Mouse (Mus musculus): ENCODE results near the gene Irs1. TPM values are rescaled to one million over a fixed set of nuclear protein-coding genes. Genes with fewer than 3 reads are reported as not detected.

Irs1 gene
- total RNA-seq, 2 experiments from 2014 or later: 29.7 to 41.2 TPM

DNA sequence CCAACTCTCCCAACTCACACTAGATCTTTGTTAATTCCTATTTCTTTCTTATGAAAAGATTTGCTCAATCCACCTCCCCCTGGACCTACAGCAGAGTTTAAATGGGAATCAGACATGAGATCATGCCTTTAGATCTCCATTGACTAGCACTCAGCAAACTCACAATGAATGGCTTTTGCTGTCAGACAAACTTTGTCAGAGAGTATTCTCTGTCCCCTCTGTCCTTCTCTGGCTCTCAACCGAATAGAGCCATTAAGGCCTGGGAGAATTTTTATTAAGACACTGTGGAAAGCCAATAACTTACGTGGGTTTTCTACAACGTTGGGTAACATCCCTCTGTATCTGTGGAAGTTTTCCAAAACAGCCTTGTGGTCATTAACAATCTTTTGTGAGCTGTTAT lies 31.2 kb downstream of the Irs1 start:
- intact Hi-C loops (cut with DNase I): no loop called here
- DNase-seq: no peak

DNA sequence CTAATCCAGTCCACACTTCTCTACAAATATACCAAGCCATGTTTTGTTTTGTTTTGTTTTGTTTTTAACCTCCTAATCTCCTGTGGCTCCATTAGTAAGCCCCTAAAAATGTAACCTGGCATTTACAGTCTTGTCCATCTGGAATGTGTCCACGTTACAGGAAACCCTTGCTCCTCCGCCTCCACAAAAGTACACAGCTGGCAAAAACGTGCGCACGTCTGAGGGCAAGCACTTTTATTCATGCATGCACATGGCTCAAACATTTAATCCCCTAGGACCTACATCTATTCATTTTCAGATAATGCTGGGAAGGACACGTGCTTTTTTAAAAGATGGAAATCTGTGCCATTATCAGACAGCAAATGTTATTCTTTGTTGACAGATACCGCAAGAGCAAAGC lies 32.9 kb downstream of the Irs1 start:
- intact Hi-C loops (cut with DNase I): no loop called here
- DNase-seq: peak in 1 of 2 experiments; percentile 28

DNA sequence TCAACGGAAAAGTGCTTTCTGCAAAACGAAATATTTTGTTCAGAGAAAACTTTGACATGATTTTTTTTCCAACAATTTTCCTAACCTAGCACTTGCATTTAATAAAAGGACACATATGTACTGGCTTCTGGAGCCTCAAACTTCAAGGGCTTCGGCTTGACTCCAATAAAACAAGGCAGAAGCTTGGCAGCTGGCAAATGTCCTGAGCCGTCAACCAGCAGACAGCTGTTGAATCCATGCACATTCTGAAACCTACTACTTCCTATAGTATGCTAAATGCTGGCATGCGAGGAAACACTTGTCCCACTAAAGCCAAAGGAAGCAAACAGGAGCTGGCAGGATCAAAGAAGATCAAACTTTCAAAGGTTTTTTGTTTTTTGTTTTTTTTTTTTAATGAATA lies 33.8 kb downstream of the Irs1 start:
- intact Hi-C loops (cut with DNase I): no loop called here

DNA sequence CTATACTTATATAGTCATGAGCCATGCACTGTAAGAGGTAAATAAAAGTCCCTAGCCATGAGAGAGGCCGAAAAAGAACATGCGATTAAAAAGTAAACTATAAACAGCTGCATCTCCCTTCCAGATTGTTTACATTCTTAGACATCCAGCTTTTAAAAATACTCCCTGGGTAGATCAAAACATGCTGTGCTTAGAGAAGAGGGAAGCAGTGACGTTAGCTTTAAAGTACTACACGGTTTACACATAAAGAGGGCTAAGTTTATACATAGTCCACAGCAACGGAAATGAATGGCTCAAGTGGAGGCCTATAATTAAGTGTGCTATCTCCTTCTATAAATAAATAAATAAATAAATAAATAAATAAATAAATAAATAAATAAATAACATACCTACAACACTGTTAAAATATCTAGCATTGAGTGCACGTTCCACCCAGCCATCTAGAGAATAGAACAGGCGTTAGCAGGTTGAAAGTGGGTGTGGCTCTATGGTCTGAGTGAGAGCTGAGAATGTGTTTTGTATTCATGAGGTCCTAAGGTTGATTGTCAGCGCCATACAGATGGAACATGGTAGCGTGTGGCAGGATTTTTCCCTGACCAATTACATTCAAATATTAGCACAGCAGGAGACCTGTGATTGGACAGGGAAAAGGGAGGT lies 37.3 kb downstream of the Irs1 start:
- DNase-seq: no peak
- intact Hi-C loops (cut with DNase I): loop anchor here (5.0 kb wide), 1 partner anchor 52 kb away; no protein-coding TSS in a partner anchor

More for the DNA sequence above, 33.8 kb downstream of the Irs1 start:
- DNase-seq: peak; percentile 61 to 69

DNA sequence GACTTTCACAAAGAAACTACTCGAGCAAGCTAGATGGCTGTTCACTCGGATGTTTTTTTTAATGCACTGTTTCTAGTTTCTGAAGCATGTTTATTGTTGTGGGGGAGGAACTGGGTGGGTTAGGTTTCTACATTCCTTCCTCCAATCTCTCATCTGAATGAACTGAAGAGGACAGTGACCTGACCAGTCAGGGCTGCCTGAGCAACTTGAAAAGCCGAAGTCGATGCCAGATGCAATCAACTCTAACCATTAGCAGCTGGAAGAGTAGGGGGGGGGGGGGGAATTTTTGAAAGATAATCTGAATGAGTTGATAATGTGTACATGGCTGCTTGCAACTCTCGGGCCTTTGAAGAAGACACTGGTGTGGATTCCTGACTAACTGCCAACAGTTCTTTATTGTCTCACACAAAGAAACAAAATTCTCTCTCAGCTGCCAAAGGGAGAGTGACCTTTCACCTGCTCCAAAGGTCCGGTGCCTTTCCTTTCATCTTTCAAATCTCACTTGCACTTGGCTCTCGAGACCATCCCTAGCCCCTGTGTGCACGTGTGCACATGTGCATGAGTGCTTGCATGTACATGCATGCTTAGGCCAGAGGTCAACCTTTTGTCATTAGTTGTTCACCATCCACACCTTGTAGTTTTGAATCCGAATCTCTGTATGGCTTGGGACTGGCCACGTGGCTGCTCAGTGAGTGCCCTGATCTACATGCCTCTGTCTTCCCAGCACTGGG lies 43.8 kb downstream of the Irs1 start:
- intact Hi-C loops (cut with DNase I): loop anchor here (5.0 kb wide), 1 partner anchor 35 kb away; no protein-coding TSS in a partner anchor
- no peak for DNase-seq

DNA sequence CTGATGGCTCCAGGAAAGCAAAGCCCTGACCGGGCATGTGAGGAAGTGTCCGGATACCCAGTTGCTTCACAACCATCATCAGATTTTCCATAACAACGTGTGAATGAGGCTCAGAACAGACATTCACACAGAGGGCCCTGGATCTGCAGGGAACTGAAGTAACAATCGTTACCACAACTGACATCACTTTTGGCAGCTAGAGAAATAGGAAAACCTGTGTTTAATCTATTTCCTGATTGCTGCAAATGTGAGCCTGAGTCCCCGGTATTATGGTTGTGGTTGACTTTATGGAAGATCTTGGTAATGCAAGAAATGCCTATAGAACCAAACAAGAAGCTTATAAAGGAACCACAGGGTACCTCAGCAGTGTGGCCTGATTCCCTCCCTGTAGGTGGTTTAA lies 46.2 kb downstream of the Irs1 start:
- intact Hi-C loops (cut with DNase I): loop anchor here (5.0 kb wide), 1 partner anchor 37 kb away; no protein-coding TSS in a partner anchor
- DNase-seq: no peak

DNA sequence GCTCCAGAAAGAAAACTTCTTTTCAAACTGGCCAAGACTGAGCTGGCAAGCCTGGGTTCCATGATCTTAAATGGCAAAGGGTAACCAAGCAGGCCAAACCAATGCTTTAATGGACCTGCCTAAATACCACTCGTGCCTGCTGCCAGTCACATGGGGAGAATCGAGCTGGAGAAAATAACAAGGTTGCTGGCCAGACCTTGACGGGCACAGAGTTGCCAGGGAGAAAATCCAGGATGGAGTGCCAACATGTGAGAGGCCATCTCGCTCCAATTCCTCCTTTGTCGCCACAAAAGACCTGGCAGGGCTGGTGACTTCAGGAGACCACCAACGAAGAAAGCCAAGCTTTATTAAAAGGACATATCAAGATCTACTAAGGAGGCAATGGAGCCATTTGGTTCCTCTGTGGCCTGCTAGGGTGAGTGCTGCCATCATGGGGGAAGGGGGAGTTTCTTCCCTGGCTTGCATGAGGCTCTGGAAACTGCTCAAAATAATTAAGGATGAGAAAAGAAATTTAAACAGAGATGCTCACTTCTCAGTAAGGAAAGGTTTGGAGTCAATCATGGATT lies 47.9 kb downstream of the Irs1 start:
- intact Hi-C loops (cut with DNase I): no loop called here
- DNase-seq: peak; percentile 47 to 58

DNA sequence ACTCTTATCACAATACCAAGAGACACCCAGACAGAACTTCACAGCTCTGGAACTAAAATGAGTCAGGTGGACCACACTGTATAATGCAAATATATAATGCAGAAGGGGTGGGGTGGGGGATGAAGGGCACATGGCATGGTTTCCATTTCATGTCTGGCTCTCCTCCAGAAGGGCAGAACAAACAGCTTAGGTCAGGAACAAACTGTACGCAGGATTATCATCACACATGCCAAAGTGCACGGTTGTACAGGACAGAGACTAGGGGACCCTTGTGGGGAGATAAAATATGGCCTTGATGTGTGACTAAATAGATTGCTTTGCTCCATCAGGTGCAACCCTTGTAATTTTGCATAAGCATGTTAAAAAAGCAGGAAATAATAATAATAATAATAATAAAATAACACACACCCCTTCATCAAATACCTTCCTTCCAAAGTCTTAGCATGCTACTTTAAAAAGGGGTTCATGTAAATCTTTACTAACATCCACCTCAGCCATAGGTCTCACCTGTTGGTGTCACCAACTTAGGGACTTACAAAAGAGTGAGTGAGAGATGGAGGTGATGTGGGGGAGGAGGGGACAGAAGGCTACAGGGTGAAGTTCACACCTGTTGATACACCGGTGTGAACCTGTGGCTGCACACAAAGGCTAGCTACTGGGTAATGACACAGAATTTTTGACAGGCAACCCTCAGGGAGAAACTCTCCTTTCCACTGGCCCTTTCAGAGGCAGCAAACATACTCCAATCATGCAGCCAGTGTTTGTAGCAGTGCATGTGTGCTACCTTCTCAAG lies 51.6 kb downstream of the Irs1 start:
- intact Hi-C loops (cut with DNase I): no loop called here
- peak in 1 of 2 experiments; percentile 45 for DNase-seq

DNA sequence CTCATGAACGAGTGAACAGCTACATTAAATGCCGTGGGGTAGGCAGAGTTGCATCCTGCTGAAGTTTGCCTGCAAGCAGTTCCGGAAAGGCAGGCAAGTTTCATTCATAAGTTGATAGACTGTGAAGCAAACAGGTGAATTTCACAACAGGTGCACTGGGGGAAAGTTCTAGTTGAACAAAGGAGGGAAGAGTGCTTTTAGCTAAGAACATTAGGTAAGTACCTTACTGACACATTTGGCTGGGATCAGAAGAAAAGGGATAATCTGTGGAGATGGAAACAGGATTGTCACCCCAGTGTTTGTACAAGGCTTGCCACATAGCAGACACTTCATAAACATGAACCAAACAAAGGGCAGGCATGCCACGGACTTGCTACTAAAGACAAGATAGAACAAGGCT lies 53.0 kb downstream of the Irs1 start:
- intact Hi-C loops (cut with DNase I): no loop called here

DNA sequence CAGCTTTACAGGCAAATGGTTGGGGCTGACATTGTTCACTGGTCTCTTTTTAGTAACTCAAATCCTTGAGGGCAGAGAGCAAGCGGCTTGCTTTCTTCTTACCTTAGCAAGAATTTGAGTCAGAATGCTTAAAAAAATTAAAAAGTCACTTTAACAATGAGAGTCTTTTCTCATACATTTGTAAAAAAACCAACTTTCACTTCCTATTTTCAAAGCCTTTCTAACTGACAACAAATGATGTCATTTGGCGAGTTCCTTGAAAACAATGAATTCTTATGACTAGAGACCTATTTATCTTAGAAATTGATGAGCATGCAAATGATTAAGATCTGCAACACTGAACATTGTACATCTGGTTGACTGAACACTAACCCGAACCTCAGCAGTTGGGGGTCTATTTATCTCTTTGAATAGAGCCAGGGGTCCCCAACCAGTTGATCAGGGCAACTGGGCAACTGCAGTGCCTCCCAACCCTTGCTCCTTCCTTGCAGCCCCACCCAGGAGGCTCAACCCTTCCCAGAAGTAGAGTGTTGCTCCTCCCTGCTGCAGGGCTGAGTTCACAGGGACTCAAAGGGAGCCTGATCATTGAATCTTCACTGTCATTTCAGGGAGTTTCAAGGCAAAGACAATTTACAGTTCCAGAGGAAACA lies 55.6 kb downstream of the Irs1 start:
- DNase-seq: no peak
- intact Hi-C loops (cut with DNase I): no loop called here

More for the DNA sequence above, 53.0 kb downstream of the Irs1 start:
- DNase-seq: no peak

DNA sequence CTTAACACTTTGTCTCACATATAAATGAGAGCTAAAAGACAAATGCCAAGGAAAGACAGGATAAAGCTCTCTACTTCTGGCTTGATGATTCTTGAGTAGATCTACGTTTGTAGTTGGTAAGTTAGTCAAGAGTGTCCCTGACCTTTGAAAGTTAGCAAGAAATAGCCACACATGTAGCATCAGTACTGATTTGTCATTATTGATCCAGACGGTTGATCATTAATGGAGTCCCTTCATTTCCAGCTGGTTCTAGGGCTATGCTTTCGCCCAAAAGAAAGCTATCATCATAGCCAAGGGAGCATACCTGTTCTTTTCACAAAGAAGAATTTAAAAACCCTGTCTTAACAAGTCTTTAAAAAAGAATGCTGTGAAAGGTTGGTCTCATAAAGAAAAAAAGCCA lies 56.6 kb downstream of the Irs1 start:
- intact Hi-C loops (cut with DNase I): no loop called here
- DNase-seq: no peak

DNA sequence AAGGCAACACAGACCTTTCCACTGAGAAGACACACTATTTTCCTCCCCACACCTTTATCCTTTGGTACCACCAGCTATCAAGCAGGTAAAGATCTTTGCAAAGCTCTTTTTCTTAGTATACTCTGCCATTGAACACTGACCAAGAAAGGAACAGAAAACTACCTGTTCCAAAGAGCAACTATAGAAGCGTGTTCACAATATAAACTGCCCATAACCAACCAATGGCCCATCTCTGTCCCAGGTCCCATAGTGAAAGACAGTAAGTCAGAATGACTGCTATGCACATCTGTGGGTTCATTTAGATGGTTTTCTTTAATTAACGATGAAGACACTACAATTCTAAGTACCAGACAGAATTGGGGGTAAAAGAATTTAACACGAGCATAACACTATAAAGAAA lies 58.4 kb downstream of the Irs1 start, which contains the start of gene Gm9747:
Gene Gm9747, plus strand, starts transcription at position 301 of the 400 bp plus-strand sequence.
- no peak for DNase-seq
- intact Hi-C loops (cut with DNase I): no loop called here

DNA sequence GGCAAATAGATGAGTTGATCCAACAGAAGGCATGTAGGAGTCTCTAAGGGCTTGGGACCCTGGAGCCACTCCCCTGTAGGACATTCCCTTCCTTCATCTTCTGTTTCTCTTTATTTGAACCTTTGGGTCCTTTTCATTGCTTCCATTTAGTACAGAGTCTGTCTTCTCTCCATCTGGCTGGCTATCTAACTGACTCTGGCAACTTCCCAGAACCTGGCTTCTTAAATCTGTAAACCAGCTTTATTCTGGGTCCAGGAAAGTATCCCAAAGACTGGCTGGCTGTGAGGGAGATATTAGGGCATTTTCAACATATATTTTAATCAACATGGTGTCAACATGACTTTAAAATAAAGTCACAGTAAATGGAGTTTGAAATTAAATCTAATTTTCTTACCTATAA lies 62.4 kb downstream of the Irs1 start:
- intact Hi-C loops (cut with DNase I): no loop called here
- DNase-seq: no peak

DNA sequence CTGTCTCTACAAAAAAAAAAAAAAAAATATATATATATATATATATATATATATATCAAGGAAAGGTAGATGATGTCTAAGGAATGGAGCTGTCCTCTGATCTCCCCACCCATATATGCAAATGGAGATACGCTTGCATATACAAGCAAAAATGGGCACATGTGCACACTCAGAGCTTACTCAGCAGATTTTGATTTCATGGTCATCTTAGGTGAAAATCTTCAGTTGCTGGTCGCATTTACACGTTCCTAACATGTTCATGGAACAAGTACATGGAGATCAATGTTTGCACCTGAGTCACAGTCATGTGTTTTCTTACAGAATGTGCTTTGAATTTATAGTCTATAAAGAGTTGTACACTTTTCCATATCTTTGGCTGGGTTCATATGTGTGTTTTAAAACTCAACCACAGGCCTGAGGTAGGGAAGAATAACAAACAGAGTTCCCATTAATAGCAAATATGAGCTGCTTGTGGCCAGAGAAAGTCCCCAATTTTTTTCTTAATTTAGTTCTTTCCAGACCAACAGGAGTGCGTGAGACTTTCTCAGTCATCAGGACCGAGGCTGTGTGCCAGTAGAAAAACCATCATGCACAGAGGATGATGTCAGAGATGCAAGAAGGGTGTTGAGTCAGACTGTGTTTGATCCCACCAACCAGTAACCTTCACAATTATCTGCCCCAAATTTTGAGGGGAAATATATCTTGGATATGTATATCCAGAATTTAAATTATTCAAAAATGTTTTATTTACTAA lies 68.0 kb downstream of the Irs1 start:
- no peak for DNase-seq
- intact Hi-C loops (cut with DNase I): no loop called here

DNA sequence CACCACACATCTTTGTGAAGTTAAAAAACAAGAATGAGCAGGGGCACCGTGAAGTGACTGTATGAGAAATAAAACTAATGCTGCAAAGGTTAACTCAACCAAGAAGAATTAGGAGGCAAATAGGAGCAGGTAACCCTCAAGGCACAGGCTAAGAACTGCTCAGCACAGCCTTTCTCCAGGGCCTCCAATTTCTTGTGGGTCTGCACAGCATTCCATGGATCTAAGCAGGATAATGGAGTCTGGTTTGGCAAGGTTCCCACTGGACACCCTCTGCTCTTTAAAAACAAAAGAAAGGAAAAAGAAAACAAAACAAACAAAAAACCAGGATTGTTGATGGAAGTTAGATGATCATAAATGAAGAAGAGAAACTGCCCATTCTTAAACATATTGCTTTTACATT lies 69.8 kb downstream of the Irs1 start:
- DNase-seq: no peak
- intact Hi-C loops (cut with DNase I): no loop called here

DNA sequence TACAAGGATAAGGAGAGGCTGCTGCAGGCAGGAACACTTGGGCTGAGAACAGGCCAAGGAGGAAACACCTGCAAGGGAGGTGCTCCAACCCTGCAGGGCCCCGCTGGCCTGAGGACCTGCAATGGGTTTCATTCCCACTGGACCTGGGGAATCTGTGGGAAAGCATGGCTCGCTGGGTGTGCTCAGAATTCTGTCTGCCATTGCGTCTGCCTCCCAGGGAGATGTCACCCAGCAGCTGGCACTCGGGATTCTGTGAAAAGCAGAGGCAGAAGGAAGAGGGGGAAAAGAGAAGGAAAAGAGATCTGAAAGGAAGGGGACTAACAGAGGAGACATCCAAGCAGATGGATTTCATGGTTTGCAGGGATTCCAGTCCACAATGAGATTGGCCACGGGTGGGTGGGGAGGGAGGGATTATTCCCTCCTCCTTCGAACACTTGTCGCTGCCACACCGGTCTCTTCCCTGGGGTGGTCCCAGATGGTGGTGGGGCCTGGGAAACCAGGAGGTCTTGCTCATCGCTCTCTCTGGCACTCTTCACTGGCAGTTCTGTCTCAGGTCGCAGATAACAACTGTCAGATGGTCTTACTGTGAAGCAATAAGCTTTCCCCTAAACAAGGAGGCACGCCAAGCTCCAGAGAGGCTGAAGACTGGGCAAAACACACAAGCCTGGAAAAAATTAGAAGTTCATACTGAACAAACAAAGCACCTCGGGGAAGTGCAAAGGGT lies 70.4 kb downstream of the Irs1 start:
- intact Hi-C loops (cut with DNase I): no loop called here
- no peak for DNase-seq

DNA sequence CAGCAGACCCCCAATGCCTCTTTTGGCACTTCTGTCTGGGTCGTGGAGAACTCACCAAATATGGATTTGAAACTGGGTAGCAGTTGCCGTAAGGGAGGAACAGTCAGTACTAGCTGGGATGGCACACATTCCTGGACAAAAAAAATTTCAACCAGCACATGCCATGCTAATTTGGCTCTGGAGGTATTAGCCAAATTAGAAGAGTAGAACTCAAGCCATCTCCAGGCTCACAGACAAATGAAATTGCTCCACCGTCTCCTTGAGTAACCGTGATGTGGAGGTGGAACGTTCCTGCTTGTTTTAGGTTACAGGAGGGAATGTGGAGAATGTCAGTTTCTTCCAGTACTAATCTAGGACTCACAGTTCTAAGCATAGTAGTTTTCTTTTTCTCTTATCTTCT lies 83.7 kb downstream of the Irs1 start:
- intact Hi-C loops (cut with DNase I): loop anchor here (10.0 kb wide), 1 partner anchor 893 kb away; no protein-coding TSS in a partner anchor
- DNase-seq: no peak

DNA sequence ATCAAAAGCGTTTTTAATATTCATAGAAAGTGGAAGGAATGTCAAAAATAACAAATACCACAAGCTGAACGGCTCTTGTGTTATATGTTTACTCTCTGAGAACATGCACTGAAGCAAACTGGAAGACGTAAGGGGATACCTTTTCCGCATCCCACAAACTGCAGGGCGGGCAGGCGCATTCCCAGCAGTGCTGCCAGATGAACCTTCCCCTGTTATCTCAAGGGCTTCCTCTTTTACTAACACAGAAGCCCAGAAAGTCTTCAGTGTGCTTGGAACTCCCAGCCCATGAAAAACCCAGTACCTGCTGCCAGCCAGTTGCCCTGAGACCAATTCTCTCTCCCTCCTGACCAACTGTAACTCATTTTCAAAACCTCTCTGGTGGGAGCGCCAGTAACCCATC lies 90.6 kb downstream of the Irs1 start:
- intact Hi-C loops (cut with DNase I): loop anchor here (5.0 to 10.0 kb wide), 2 partner anchors 52 to 886 kb away; no protein-coding TSS in a partner anchor
- peak; percentile 63 to 72 for DNase-seq

DNA sequence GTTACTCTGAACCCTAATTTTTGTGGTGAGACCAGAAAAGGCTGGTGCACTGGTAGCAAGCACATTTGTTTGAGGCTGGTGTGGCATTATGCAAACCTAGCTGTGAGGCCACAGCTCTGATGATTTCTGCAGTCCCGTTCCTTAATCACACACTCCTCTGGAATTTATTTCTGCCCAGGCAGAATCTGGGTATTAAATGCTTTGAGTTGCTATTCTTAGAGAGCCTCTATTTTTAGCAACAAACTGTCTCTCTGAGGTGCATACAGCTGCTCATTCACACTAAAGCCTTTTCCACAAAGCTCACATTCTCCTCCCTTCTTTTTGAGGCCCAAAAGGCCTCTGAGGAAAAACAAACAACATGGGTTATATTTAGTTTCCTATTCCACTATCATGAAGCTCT lies 91.3 kb downstream of the Irs1 start:
- peak; percentile 36 to 44 for DNase-seq
- intact Hi-C loops (cut with DNase I): loop anchor here (2.0 to 10.0 kb wide), 4 partner anchors 52 to 885 kb away; no protein-coding TSS in a partner anchor
